Mouse (Mus musculus) embryonic fibroblast, embryonic 13.5 days (primary cell): ENCODE measurements around the gene Epb41l2. TPM values are rescaled to one million over a fixed set of nuclear protein-coding genes. Genes with fewer than 3 reads are reported as not detected.

ENCODE experiments used
- H3K27ac ChIP-seq: 2 replicates; pipeline ENCODE4 v1.5.1; 2012; ENCODE audit warnings: low read length, control low read depth, inconsistent platforms; ENCODE audit not compliant: insufficient read depth
- H3K4me1 ChIP-seq: 2 replicates; pipeline ENCODE4 v1.6.1; 2011; ENCODE audit warnings: low read length; ENCODE audit not compliant: control insufficient read depth, insufficient read depth
- H3K4me3 ChIP-seq: 2 replicates; pipeline ENCODE4 v1.5.1; 2011; ENCODE audit warnings: mild to moderate bottlenecking, control low read depth, low read length; ENCODE audit not compliant: insufficient read depth
- CTCF ChIP-seq: IDR thresholded peaks from 2 replicates; pipeline ENCODE4 v1.5.1; 2011; ENCODE audit warnings: mild to moderate bottlenecking, control low read depth, low read length, moderate library complexity, borderline replicate concordance; ENCODE audit not compliant: insufficient read depth
- POLR2A ChIP-seq: IDR thresholded peaks from 2 replicates; pipeline ENCODE4 v1.6.1; 2011; ENCODE audit warnings: low read depth, mild to moderate bottlenecking, control low read depth, low read length, moderate library complexity
- polyA plus RNA-seq: library from polyadenylated mRNA; stranded (reverse); fragments of >200 nt; gene quantifications from 2 replicates; pipeline ENCODE4 v1.2.4, GENCODE M21; 2011; ENCODE audit warnings: low read depth; ENCODE audit not compliant: missing spikeins, insufficient read length

Gene Epb41l2
- polyA plus RNA-seq, 1 experiment, result 134 TPM

DNA sequence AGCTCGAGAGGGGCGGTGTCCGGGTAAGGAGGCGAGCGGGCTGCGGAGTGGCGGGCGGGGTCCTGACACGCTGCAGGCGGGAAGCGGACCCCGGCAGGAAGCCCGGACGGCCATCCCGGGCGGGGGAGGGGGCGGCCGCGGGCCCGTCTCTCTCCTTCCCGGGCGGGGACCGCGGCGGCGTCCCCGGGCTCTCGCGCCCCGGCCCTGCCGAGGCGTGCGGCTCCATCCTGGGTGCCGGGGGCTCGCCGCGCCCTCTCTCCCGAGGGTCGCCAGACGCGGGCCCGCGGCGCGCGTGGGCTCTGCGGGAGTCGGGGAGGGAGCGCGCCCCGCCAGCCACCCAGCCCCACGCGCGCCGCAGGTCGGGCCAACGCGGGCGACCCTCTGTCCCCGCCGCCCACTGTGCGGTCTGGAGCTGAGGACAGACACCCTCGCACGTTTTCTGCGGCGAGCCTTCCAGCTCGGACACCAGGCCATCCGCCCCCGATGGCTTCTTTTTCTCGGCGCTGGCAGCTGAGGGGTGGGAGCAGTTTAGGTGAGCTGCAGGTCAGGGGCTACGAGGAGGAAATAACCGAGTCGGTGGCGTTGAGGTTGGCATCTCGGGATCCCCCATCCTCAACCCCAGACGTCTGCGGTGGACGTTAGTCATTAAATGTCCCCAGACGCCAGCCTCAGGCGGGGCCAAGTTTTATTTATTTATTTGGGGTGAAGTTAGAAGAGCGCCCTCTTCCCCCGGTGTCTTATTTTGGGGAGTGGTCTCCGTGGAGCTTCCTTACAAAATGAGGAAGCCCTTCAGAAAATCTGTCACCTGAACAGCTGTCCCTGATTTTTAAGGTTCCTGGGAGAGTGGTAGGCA, 587 bp downstream of the Epb41l2 start:
- TF ChIP-seq POLR2A, result no peak
- TF ChIP-seq CTCF, result no peak
- Histone ChIP-seq H3K4me1 (0 out of 2 replicates have a peak, but pooled peaks cover 3% of the 10 kb centered on the region), H3K4me3 (peak overlapping the region; percentile 99), H3K27ac (peak overlapping the region; percentile 66)

DNA sequence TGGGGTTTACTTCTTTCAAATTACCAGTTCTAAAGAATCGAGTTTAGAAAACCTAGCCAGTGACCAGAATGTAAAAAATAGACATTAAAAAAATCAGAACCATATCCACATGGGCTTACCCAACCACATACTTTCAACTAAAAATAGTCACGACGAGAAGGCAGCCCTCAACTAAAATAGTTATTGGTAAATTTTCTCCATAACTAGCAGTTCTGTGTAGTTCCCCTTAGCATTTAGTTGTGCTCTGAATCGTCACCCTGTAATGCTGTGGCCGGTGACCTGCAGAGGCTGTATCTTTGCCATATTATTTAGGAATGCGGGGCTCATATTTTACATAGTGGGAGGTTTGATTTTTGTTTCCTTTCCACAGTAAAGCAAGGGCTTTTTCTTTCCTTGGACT, 2.6 kb downstream of the Epb41l2 start:
- Histone ChIP-seq H3K4me1 (peaks cover 5% of the 10 kb centered on the region), H3K4me3 (peak overlapping the region; percentile 99), H3K27ac (peak overlapping the region; percentile 55)
- no peak for TF ChIP-seq POLR2A
- no peak for TF ChIP-seq CTCF

DNA sequence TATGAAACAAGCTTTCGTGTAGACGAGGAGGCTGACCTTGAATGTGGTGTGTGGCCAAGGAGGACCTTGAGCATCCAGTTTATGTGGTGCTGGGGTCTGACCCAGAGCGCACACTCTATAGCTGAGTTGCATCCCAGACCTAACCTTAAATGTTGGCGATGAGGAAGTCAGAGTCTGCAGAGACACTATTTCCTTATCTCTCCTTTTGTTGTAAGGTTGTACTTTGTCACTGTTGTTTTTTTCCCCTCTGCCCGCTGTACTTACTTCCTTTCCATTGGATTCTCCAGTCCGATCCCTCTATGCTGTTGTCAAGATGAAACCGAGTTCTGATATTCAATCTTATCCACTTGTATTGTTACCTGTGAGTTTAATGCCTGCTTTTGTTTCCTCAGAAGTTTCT, 5.6 kb downstream of the Epb41l2 start:
- no peak for TF ChIP-seq POLR2A
- TF ChIP-seq CTCF, result no peak
- Histone ChIP-seq H3K4me1 (peaks cover 8% of the 10 kb centered on the region), H3K27ac (no peak overlapping the region), H3K4me3 (no peak overlapping the region)

DNA sequence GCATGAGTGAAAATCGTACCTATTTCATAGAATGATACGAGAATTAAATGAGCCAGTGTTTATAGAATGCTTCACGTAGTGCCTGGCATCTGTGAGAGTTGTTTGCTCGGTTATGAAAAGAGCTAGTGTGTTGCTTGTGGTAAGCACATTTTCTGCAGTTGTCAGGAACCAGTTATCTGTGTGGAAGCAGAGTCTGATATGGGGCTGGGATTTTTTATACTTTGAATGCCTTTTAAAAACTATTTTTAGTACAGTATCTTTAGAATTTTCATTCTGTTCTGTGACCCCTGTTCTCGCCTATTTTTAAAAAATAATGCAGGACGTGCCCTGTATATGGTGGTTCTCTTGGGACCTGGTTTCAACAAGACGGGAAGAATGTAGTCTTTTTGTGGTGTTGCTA, 6.1 kb downstream of the Epb41l2 start:
- no peak overlapping the region for H3K4me3 ChIP-seq

DNA sequence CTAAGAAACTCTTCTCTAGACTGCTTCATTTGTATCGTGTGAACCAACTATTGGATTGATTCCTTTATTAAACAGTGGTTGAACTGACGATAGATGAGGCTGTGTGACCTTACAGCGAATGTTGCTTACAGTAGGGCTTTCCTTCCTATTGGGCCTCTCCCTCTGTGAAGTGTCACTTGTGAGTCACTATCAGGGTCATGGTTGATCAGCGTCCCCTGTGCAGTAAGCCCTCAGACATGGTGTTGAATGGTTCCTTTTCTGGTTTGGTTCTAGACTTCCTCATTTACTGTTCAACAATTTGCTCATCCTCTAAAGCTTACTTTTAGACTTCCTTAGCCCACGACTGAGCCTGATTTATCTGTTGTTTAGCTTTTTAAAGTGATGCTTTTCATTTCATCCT, 7.1 kb downstream of the Epb41l2 start:
- H3K27ac ChIP-seq, result no peak overlapping the region
- peaks cover 15% of the 10 kb centered on the region for H3K4me1 ChIP-seq
- no peak for TF ChIP-seq POLR2A
- TF ChIP-seq CTCF, result no peak
- no peak overlapping the region for H3K4me3 ChIP-seq

More for the DNA sequence above, 6.1 kb downstream of the Epb41l2 start:
- no peak overlapping the region for H3K27ac ChIP-seq
- no peak for TF ChIP-seq CTCF
- no peak for TF ChIP-seq POLR2A
- H3K4me1 ChIP-seq, result peaks cover 10% of the 10 kb centered on the region

DNA sequence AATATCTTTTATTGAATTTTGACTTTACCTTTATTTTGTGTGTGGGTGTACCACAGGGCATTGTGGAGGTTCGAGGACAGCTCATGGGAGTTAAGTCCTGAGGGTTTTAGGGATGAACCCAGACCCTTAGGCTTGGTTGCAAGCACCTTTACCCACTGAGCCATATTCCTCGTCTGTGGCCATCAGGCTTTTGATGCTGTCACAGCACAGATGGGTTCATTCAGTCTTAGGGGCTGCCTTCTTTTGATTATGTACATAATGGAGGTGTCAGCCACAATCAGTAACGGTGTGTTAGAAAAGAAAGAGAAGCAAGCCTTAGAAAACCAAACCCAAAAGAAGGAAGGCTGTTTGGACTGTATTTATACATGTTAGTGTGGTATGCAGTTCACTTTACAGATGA, 9.3 kb downstream of the Epb41l2 start:
- no peak overlapping the region for H3K27ac ChIP-seq
- peaks cover 23% of the 10 kb centered on the region for H3K4me1 ChIP-seq
- TF ChIP-seq POLR2A (no peak), CTCF (no peak)

DNA sequence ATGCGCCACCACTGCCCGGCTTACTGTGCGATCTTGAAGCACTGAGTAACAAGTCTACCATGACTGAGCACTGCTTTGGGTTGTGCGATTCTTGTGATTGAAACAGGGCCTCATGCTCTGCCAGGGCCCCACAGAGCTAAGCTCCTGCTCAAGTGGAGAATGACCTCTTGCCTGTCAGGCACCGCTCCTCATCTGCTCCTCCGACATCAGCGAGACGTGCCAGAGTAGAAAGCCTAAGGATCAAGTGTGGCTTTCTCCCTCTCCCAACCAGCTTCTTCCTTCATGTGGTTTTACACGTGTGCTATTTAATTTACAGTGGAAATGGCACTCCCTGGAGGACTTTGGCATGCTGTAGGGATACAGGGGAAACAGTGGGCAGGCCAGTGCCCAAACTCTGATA, 10.1 kb downstream of the Epb41l2 start:
- TF ChIP-seq CTCF, result no peak
- Histone ChIP-seq H3K4me1 (peaks cover 23% of the 10 kb centered on the region), H3K27ac (no peak overlapping the region)

More for the DNA sequence above, 9.3 kb downstream of the Epb41l2 start:
- no peak overlapping the region for H3K4me3 ChIP-seq

DNA sequence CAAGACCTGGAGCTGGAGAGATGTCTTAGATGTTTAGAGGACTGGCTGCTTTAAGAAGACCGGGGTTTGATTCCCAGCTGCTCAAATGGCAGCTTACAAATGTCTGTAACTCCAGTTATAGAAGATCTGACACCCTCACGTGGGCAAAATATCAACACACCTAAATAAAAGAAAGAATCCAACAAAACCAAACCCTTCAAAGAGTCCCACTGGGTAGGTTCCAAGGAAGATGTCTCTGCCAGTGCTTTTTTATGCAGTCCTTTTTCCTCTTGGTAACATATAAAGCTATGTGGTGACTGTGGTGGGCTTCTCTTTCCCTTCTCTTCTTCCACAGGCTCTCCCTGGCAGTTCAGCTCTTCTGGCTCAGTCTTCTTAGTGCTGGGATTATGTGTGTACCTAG, 11.7 kb downstream of the Epb41l2 start:
- Histone ChIP-seq H3K4me3 (no peak overlapping the region; the same call in 1 of the 2 replicates), H3K4me1 (peaks cover 23% of the 10 kb centered on the region), H3K27ac (peak overlapping the region; percentile 89)
- TF ChIP-seq CTCF (no peak), POLR2A (no peak)

More for the DNA sequence above, 10.1 kb downstream of the Epb41l2 start:
- H3K4me3 ChIP-seq, result no peak overlapping the region

DNA sequence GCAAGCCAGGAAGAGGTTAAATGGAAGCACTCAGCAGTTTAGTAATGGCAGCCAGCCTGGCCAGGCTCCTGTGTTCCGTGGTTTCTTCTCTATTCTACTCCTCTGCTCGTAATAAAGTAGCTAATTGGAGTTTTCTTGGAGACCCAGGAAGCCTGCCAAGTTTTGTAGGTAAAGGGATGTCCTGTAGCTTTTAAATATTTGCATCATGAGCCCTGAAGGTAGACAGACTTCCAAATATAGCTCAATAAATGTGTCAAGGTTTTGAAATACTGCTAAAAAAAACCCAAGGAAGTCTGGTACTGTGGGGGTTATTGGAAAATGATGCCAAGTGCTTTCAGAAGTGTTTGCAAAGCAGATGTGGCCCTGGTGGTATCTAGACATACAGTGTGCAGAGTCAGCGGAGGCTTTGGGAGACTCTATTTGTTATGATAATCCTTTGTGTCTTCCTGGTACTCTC, 12.3 kb downstream of the Epb41l2 start:
- peaks cover 19% of the 10 kb centered on the region for H3K4me1 ChIP-seq
- no peak overlapping the region for H3K4me3 ChIP-seq
- H3K27ac ChIP-seq, result peak overlapping the region; percentile 62
- TF ChIP-seq CTCF, result no peak
- TF ChIP-seq POLR2A, result no peak

DNA sequence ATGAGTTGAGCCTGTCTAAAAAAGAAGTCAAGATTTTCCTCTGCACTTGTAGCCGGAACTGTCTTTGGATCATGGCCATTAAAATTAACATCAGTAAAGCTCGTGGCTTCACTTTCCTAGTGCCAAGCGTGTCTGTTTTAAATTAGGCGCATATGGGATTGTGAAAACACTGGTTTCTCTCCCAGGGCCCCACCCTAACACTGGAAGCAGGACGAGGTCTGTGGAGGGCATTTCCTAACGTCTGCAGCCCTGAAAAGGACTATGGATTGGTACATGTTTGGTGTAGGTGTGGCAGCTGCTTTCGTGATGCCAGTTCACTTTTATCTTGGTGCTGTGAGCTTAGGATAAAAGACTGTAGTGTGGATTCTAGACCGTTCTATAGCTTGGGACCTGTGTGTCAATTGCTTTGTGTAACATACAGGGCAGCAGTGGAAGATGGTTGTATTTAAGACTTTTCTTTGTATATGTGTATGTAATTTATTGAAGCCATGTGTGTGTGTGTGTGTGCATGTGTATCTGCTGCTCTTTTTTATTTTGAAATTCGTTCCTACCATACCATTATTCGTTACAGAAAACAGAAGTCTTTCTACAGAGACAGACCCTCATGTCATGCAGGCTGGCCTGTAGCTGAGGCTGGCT, 13.0 kb downstream of the Epb41l2 start:
- peaks cover 18% of the 10 kb centered on the region for H3K4me1 ChIP-seq
- TF ChIP-seq CTCF (no peak), POLR2A (no peak)
- H3K4me3 ChIP-seq, result no peak overlapping the region
- H3K27ac ChIP-seq, result peak overlapping the region; percentile 62
